Mouse (Mus musculus): ENCODE results near the gene Alcam.

Gene Alcam

DNA sequence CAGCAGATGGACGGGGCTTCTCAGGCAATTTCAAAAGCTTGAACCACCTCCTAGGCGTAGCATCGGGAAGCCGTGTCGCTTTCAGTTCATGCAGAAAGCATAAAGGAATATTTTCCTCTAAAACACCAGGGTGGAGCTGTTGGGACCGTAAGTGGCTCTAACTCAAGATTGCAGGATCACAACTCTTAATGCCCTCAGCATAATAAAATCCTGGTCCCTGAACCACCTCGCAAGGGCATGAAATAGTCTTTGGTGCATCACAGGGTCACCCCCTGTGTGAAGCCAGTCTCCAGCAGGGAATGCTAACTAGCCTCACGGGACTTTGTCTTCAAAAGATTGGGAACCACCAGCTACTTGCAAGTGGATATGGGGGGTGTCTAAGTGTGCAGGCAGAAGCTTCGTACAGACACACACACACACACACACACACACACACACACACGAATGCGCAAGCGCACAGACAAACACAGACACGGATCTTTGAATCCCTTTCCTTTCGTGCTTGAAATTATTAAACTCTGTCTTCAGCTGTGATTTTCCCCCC is at the start of gene Alcam:
Gene Alcam, minus strand, starts transcription at position 104 of the 544 bp plus-strand sequence.
- DNase-seq (ENCODE audit: low read depth): no peak

DNA sequence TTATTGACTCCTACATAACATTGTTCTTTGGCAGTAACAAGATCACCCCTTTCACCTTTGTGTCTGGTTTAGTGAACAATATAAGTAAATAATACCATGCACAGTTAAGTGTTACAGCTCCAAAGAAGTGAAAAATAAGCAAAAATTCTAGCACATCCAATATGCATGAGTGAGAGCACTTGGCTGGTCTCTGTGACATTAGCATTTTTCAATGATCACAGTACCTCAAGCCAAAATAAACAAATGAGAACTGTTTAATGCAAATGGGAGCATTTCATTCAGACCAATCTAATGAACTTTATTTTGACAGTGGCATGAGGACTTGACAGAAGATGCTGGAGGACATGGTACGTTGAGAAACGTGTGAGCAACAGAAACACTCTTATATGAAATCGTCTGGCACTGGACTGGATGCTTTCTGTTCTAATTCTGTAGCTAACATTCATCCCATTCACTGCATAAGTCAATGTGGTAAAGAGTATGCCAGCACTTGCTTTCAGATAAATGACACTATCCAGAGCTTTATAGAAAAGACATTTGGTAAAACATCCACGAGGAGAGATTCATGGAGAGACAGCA is 45.0 kb upstream of the Alcam start:
- DNase-seq (ENCODE audit: low read depth): no peak

DNA sequence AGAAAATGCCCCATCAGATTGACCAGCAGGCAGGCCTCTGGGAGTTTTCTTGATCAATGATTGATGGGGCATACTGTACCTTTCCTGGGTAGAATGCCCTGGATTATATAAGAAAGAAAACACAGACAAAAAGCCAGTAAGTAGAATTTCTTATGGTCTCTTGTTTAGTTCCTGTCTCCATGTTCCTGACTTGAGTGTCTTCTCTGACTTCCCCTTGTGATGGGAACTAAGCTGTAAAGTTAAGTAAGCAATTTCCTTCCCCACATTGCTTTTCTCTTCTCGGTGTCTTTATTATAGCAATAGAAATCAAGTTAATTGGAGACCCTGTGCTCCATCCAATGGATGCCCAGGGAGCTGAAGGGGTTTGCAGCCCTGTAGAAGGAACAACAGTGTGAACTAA is 36.7 kb upstream of the Alcam start:
- no peak for DNase-seq (ENCODE audit: low read depth)

GRCm38 (mm10) chr16:52474235-52474634 is 20.4 kb upstream of the Alcam start:
- no peak for DNase-seq (ENCODE audit: low read depth)

GRCm38 (mm10) chr16:52473089-52473488 is 19.2 kb upstream of the Alcam start:
- no peak for DNase-seq (ENCODE audit: low read depth)

DNA sequence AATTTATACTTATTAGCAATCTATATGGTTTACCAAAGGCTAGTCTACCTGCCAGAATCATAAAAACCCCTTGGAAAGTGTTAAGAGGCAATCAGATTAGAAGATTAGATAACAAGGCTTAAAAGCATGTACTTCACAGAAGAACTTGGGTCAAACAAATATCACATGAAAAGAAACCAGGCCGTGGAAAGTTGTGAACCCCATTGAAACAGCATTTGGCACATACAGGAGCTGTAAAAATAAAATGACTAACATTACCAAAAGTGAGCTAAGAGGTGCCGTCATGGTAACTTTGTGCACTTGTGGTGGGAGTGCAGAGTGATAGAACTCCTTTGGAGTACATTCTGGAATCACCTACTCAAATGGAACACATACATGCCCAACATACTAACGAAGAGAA is 18.8 kb upstream of the Alcam start:
- no peak for DNase-seq (ENCODE audit: low read depth)

GRCm38 (mm10) chr16:52472059-52472458 is 18.2 kb upstream of the Alcam start:
- no peak for DNase-seq (ENCODE audit: low read depth)

DNA sequence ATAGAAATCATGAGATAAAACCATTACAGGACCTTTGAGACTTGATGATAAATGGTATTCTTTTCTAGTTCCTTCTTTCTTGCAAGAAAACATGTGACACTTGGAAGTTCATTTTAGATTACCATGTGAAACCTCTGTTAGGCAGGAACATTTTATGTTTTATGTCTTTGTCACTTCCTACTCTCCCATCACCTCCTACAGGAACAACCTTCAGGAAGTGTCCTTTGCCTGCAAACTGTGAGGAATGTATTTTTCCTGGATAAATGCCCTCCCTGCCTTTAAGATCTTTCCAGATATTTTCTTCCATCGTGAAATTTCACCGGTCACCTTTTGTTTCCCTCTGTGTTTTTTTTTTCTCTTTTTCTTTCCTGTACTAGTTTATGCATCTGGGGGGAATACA is 17.0 kb upstream of the Alcam start:
- no peak for DNase-seq (ENCODE audit: low read depth)

DNA sequence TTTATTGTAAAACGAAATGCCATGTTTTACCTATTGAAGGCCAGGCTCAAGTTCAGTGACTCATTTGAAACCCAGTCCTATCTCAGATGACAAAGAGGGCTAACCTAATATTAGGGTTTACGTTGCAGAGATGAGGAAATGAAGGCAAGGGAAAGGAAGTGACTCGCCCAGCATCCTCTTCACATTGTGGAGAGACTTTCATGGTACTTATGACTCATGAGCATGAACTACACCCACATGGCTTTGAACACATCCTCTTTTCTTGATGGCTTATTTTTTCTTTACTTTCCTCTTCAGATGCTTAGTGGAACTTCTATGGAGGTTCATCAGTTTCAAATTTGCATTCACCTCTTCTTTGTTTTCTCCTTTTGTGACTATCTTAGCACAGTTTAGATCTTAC is 16.4 kb upstream of the Alcam start:
- no peak for DNase-seq (ENCODE audit: low read depth)

- no peak for DNase-seq (ENCODE audit: low read depth)
These were observed 14.6 kb upstream of the Alcam start for GRCm38 (mm10) chr16:52468426-52468825.

GRCm38 (mm10) chr16:52466770-52467169 is 12.9 kb upstream of the Alcam start:
- DNase-seq (ENCODE audit: low read depth): no peak

DNA sequence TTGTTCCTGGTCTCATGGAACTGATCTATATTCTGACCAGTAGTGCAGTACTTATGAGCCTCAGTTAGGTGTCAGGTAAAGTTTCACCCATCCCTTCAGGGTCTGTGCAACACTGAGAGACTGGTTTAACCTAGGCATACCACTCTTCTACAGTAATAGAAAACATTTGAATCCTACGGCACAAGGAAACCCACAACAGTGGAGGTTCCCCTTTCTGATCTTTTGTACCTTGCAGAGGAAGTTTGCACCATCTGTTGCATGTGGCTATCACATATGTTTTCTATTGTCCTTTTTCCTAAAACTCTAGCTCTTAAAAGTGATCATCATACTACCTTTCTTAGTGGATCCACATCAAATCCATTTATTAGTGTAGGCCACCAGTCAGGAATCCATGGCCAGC is 10.7 kb upstream of the Alcam start:
- no peak for DNase-seq (ENCODE audit: low read depth)

DNA sequence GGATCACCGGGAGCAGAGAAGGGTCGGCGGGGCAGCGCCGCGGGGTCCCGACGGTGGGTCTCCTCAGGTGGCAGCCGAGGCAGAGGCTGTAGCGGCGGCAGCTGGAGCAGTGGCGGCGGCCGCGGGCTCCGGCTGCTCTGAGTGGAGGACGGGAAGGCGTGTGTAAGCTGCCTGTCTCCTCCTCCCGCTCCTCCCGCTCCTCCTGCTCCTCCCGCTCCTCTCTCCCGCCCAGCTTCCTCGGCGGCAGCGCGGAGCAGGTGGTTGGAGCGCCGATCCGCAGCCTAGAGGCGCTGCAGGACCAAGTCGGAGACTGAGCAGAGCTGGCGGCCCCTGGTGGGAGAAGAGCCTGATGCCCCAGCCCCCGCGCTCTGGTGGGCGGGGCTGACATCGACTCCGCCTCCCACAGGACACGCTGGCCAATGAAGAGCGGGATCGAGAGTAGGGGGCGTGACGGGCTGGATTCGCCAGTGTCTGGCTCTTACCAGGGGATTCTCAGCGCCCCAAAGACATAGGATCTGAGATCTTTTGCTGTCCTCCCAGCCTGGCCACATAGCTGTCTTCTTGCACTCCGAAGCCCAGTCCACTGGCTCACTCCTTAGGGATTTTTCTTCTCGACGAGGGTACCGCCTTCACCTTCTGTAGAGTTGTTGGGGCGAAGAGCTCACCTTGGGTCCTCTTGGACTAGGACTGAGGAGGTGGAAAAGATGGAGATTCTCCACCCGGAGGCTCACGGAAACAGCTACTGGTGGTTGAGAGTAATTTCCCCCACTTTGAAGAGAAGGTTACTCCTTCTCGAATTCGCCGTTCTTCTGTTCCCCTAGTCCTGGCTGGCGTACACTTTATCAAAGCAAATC is 785 bp downstream of the Alcam start:
- peak; percentile 50 for DNase-seq (ENCODE audit: low read depth)

DNA sequence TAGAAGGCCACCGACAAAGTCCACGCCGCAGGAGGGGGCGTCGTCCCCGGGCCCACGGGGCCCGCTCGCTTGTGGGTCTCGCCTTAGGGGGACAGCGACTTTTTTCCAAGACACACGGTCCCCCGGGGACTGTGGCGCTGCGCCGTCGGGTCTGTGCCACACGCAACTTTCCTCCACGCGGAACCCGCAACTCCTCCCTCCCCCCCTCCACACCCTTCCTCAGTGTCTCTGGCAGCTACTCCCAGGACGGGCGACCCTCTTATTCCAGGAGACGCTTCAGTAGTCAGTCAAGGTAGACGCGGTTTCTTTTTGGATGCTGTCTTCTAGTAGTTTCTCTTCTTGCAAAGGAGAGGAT is 1.4 kb downstream of the Alcam start:
- DNase-seq (ENCODE audit: low read depth): no peak

GRCm38 (mm10) chr16:52451786-52452476 is 1.9 kb downstream of the Alcam start:
- no peak for DNase-seq (ENCODE audit: low read depth)

- DNase-seq (ENCODE audit: low read depth): no peak
These were observed 2.6 kb downstream of the Alcam start for GRCm38 (mm10) chr16:52451101-52451785.

GRCm38 (mm10) chr16:52450245-52451100 is 3.4 kb downstream of the Alcam start:
- DNase-seq (ENCODE audit: low read depth): no peak

- DNase-seq (ENCODE audit: low read depth): no peak
These were observed 4.0 kb downstream of the Alcam start for GRCm38 (mm10) chr16:52449889-52450244.

DNA sequence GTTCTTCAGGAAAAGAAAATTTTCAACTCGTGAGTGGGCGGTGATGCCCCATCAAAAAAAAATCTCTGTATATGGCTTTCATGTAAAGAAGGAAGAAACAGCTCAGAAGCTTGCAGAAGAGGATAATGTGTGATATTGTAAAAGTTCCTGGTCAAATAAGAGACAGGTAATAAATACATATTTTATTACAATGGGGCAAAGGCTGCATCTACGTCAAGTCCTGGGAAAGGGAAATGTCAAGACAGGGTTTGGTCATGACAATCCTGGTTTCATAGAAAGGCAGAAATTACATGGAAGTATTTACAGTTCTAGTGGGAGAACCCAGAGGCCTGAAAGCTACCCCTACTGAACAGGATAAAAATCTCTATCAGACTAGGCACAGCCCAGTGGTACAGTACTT is 7.9 kb downstream of the Alcam start:
- no peak for DNase-seq (ENCODE audit: low read depth)

- no peak for DNase-seq (ENCODE audit: low read depth)
These were observed 10.0 kb downstream of the Alcam start for GRCm38 (mm10) chr16:52443635-52444505.
